Mouse (Mus musculus): ENCODE data around the gene Zfp518b. TPM values are rescaled to one million over a fixed set of nuclear protein-coding genes. Genes with fewer than 3 reads are reported as not detected.

Zfp518b gene
- total and polyA plus RNA-seq, 2 experiments from 2014 or later, result 15.7 to 35.6 TPM

DNA sequence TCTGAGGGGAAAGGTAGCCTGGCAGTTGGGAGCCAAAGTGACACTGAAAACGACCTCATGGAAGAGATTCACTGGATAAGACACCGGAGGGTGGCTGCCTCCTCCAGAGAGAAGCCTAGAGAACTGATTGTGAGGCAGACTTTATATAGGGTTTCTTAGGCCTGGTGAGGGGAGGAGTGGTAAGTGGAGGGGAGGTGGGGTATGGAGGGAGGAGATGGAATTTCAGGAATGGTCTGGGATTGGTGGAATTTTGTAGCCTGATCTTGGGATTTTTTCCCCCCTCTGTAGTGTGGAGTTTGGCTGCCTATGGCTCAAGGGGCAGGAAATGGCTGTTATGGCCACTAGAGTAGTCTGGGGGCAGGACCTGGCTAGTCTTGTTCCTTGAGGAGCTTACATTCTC, 56.6 kb downstream of the Zfp518b start:
- ATAC-seq (ENCODE audit: low FRiP score) (no peak), DNase-seq (ENCODE audit: low spot score) (no peak)
- Histone ChIP-seq H3K27ac (ENCODE audit: low read depth, low read length) (no peak overlapping the region), H3K27me3 (ENCODE audit: insufficient read depth, low read length) (no peaks in the 10 kb centered on the region), H3K9ac (replicated peaks; ENCODE audit: low read length, poor library complexity, severe bottlenecking) (no peak overlapping the region), H3K36me3 (ENCODE audit: insufficient read depth, low read length) (no peaks in the 10 kb centered on the region), H3K4me1 (ENCODE audit: insufficient read depth, low read length) (no peaks in the 10 kb centered on the region), H3K4me3 (ENCODE audit: low read depth, low read length) (no peak overlapping the region), H3K4me2 (ENCODE audit: low read depth, low read length, poor library complexity, severe bottlenecking) (no peak overlapping the region), H3K9me3 (ENCODE audit: low read length) (no peaks in the 10 kb centered on the region)
- 42% methylated on average over 2 of the region's 2 CpGs for WGBS
- no peak for TF ChIP-seq CTCF (IDR thresholded peaks at IDR 0.05)

DNA sequence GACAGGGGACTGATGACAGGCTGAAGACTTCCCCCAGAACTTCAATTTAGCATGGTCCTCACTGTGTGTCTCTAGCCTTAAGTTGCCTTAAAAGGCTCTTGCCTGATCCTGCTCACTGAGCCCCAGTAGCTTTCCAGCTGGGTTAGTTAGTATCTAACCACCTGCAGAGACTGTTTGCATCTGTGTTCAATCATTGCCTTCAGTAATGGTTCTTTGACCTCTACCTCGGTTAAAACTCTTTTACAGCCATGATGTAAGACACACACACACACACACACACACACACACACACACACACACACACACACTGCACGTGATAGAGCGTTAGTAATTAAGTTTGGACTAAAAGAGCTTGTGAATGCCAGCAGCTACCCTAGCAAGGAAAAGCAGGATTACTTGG, 57.7 kb downstream of the Zfp518b start:
- H3K9ac ChIP-seq (replicated peaks; ENCODE audit: low read length, poor library complexity, severe bottlenecking), result no peak overlapping the region
- H3K36me3 ChIP-seq (ENCODE audit: insufficient read depth, low read length), result no peaks in the 10 kb centered on the region
- H3K4me3 ChIP-seq (ENCODE audit: low read depth, low read length), result no peak overlapping the region
- H3K27ac ChIP-seq (ENCODE audit: low read depth, low read length), result no peak overlapping the region
- no peaks in the 10 kb centered on the region for H3K4me1 ChIP-seq (ENCODE audit: insufficient read depth, low read length)
- no peak overlapping the region for H3K4me2 ChIP-seq (ENCODE audit: low read depth, low read length, poor library complexity, severe bottlenecking)
- no peaks in the 10 kb centered on the region for H3K9me3 ChIP-seq (ENCODE audit: low read length)
- no peak for TF ChIP-seq CTCF (IDR thresholded peaks at IDR 0.05)
- no peaks in the 10 kb centered on the region for H3K27me3 ChIP-seq (ENCODE audit: insufficient read depth, low read length)
- 82% methylated on average over 3 of the region's 3 CpGs for WGBS
- ATAC-seq (ENCODE audit: low FRiP score) (no peak), DNase-seq (ENCODE audit: low spot score) (no peak)

DNA sequence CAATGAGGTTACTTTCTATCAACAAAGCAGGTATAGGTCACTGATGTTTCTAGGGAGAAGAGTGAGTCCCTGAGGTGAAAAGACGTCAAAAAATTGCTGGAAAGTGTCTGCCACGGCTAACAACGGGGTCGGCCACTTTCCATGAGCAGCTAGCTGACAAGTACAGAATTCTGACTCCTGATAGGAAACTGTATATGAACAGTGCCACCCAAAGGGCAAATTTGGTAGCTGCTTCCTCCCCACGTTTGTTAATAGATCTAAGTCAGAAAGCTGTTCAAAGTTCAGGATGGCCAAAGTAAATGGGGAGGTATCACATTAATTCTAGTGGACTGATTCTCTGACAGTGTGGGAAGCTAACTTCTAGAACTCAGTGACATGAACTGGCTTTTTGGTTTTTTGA, 63.8 kb downstream of the Zfp518b start:
- ATAC-seq (ENCODE audit: low FRiP score) (no peak), DNase-seq (ENCODE audit: low spot score) (peak; percentile 76)
- Histone ChIP-seq H3K9ac (replicated peaks; ENCODE audit: low read length, poor library complexity, severe bottlenecking) (no peak overlapping the region), H3K27ac (ENCODE audit: low read depth, low read length) (no peak overlapping the region), H3K4me3 (ENCODE audit: low read depth, low read length) (no peak overlapping the region), H3K36me3 (ENCODE audit: insufficient read depth, low read length) (no peaks in the 10 kb centered on the region), H3K4me1 (ENCODE audit: insufficient read depth, low read length) (no peaks in the 10 kb centered on the region), H3K4me2 (ENCODE audit: low read depth, low read length, poor library complexity, severe bottlenecking) (no peak overlapping the region), H3K9me3 (ENCODE audit: low read length) (no peaks in the 10 kb centered on the region), H3K27me3 (ENCODE audit: insufficient read depth, low read length) (no peaks in the 10 kb centered on the region)
- peak; percentile 72 for TF ChIP-seq CTCF (IDR thresholded peaks at IDR 0.05)
- 31% methylated on average over 5 of the region's 5 CpGs for WGBS

GRCm38 (mm10) chr5:38618908-38619307, 65.7 kb downstream of the Zfp518b start:
- no peak overlapping the region for H3K4me2 ChIP-seq (ENCODE audit: low read depth, low read length, poor library complexity, severe bottlenecking)
- DNase-seq (ENCODE audit: low spot score), result no peak
- H3K9ac ChIP-seq (replicated peaks; ENCODE audit: low read length, poor library complexity, severe bottlenecking), result no peak overlapping the region
- no peaks in the 10 kb centered on the region for H3K4me1 ChIP-seq (ENCODE audit: insufficient read depth, low read length)
- no peak for ATAC-seq (ENCODE audit: low FRiP score)
- H3K36me3 ChIP-seq (ENCODE audit: insufficient read depth, low read length), result no peaks in the 10 kb centered on the region
- WGBS, result 64% methylated on average over 3 of the region's 3 CpGs
- no peaks in the 10 kb centered on the region for H3K27me3 ChIP-seq (ENCODE audit: insufficient read depth, low read length)
- H3K4me3 ChIP-seq (ENCODE audit: low read depth, low read length), result no peak overlapping the region
- no peak overlapping the region for H3K27ac ChIP-seq (ENCODE audit: low read depth, low read length)
- H3K9me3 ChIP-seq (ENCODE audit: low read length), result no peaks in the 10 kb centered on the region
- no peak for TF ChIP-seq CTCF (IDR thresholded peaks at IDR 0.05)

Other genes with a start within 250 kb of the Zfp518b start
- 1.3 and 3.4 TPM in 2 replicates for gene Slc2a9, start 181.7 kb downstream of the Zfp518b start, total RNA-seq (2014; rRNA removed)
- gene Slc2a9, start 181.7 kb downstream of the Zfp518b start, polyA plus RNA-seq (2015; fragmentation: Nextera tagmentation; extraction: Ambion mirVana), result 0.44 and 0.93 TPM in 2 replicates
- gene Wdr1, start 121.6 kb downstream of the Zfp518b start, total RNA-seq (2014; rRNA removed), result 253 and 266 TPM in 2 replicates
- gene Wdr1, start 121.6 kb downstream of the Zfp518b start, polyA plus RNA-seq (2015; fragmentation: Nextera tagmentation; extraction: Ambion mirVana), result 203 and 207 TPM in 2 replicates
- not detected in 2 replicates for gene Clnk, start 192.0 kb upstream of the Zfp518b start, total RNA-seq (2014; rRNA removed)
- 0.10 and 0.11 TPM in 2 replicates for gene Clnk, start 192.0 kb upstream of the Zfp518b start, polyA plus RNA-seq (2015; fragmentation: Nextera tagmentation; extraction: Ambion mirVana)

All from midbrain, postnatal 0 days (tissue).